Mouse (Mus musculus): ENCODE data around the gene Ism1. TPM values are rescaled to one million over a fixed set of nuclear protein-coding genes. Genes with fewer than 3 reads are reported as not detected.

Ism1 gene
- polyA plus RNA-seq, 1 experiment from 2014 or later: 0.79 TPM

DNA sequence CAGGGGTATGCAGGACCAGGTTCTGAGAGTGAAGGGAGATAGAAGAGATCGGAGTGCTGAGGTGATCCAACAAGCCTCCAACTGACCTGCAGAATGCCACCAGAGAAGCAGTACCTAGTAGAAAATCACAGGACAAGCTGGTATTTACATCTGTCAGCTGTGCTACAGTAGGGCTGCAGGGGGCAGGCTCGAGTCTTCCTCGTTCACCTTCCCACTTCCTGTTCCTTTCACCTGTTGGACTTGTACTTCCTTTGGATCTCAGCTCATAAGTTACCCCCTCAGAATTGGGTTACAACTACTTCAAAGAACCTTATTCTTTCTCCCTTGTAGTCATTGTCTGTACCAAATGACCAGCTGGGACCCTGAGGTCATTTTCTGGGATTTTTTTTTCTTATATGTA lies 47.4 kb downstream of the Ism1 start:
- H3K4me3 ChIP-seq (ENCODE audit: low read length): no peak overlapping the region
- H3K9me3 ChIP-seq (ENCODE audit: control insufficient read depth, low read length): no peaks in the 10 kb centered on the region; the same call in 1 of the 2 replicates
- H3K27ac ChIP-seq (ENCODE audit: low read depth, low read length): no peak overlapping the region
- WGBS: 75% methylated on average over 3 of the region's 3 CpGs
- no peaks in the 10 kb centered on the region for H3K36me3 ChIP-seq (ENCODE audit: control insufficient read depth, insufficient read depth, low read length)
- no peaks in the 10 kb centered on the region for H3K27me3 ChIP-seq (replicated peaks; ENCODE audit: control insufficient read depth, insufficient read depth, low read length)
- H3K4me2 ChIP-seq (ENCODE audit: low read length): no peak overlapping the region
- no peak for ATAC-seq
- H3K9ac ChIP-seq (ENCODE audit: low read depth, low read length): no peak overlapping the region
- H3K4me1 ChIP-seq (ENCODE audit: control insufficient read depth, insufficient read depth, low read depth, low read length): no peaks in the 10 kb centered on the region

- H3K27me3 ChIP-seq (replicated peaks; ENCODE audit: control insufficient read depth, insufficient read depth, low read length): no peaks in the 10 kb centered on the region
- no peak overlapping the region for H3K4me3 ChIP-seq (ENCODE audit: low read length)
- H3K4me1 ChIP-seq (ENCODE audit: control insufficient read depth, insufficient read depth, low read depth, low read length): no peaks in the 10 kb centered on the region
- H3K4me2 ChIP-seq (ENCODE audit: low read length): no peak overlapping the region
- H3K36me3 ChIP-seq (ENCODE audit: control insufficient read depth, insufficient read depth, low read length): no peaks in the 10 kb centered on the region
- no peak overlapping the region for H3K9ac ChIP-seq (ENCODE audit: low read depth, low read length)
- no peak overlapping the region for H3K27ac ChIP-seq (ENCODE audit: low read depth, low read length)
- ATAC-seq: no peak
- 87% methylated on average over 2 of the region's 2 CpGs for WGBS
- no peaks in the 10 kb centered on the region for H3K9me3 ChIP-seq (ENCODE audit: control insufficient read depth, low read length)
Observed at GRCm38 (mm10) chr2:139728060-139728459, 50.1 kb downstream of the Ism1 start.

GRCm38 (mm10) chr2:139729377-139729776 lies 51.4 kb downstream of the Ism1 start:
- no peak for ATAC-seq
- WGBS: 87% methylated on average over 5 of the region's 5 CpGs
- no peaks in the 10 kb centered on the region for H3K27me3 ChIP-seq (replicated peaks; ENCODE audit: control insufficient read depth, insufficient read depth, low read length)

DNA sequence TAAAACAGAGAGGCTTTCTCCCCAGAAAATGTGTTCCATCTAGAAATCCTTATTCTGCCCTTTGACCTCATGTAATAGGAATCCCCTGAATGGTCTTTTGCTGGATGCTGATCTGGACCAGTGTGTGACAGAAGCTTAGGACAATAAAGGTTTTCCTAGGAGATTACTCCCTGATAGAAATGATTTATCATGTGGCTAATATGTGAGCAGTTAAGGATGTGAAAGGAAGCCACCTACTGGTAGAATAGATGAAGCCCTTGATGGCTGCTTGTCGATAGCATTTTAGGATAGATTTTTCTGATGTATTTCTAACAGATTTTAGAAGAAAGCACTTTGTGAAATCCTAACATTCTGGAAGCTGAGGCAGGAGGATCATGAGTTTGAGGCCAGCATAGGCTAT lies 64.4 kb downstream of the Ism1 start:
- Histone ChIP-seq H3K4me2 (ENCODE audit: low read length) (no peak overlapping the region), H3K27me3 (replicated peaks; ENCODE audit: control insufficient read depth, insufficient read depth, low read length) (no peaks in the 10 kb centered on the region), H3K4me1 (ENCODE audit: control insufficient read depth, insufficient read depth, low read depth, low read length) (no peaks in the 10 kb centered on the region), H3K9me3 (ENCODE audit: control insufficient read depth, low read length) (no peaks in the 10 kb centered on the region), H3K9ac (ENCODE audit: low read depth, low read length) (no peak overlapping the region), H3K27ac (ENCODE audit: low read depth, low read length) (no peak overlapping the region), H3K36me3 (ENCODE audit: control insufficient read depth, insufficient read depth, low read length) (no peaks in the 10 kb centered on the region), H3K4me3 (ENCODE audit: low read length) (no peak overlapping the region)
- 70% methylated on average over 1 of the region's 1 CpGs for whole genome bisulfite sequencing
- ATAC-seq: no peak

More at GRCm38 (mm10) chr2:139729377-139729776, 51.4 kb downstream of the Ism1 start:
- no peaks in the 10 kb centered on the region for H3K36me3 ChIP-seq (ENCODE audit: control insufficient read depth, insufficient read depth, low read length)
- no peak overlapping the region for H3K9ac ChIP-seq (ENCODE audit: low read depth, low read length)
- H3K4me3 ChIP-seq (ENCODE audit: low read length): no peak overlapping the region
- H3K27ac ChIP-seq (ENCODE audit: low read depth, low read length): no peak overlapping the region
- no peaks in the 10 kb centered on the region for H3K4me1 ChIP-seq (ENCODE audit: control insufficient read depth, insufficient read depth, low read depth, low read length)
- H3K4me2 ChIP-seq (ENCODE audit: low read length): no peak overlapping the region
- no peaks in the 10 kb centered on the region for H3K9me3 ChIP-seq (ENCODE audit: control insufficient read depth, low read length)

DNA sequence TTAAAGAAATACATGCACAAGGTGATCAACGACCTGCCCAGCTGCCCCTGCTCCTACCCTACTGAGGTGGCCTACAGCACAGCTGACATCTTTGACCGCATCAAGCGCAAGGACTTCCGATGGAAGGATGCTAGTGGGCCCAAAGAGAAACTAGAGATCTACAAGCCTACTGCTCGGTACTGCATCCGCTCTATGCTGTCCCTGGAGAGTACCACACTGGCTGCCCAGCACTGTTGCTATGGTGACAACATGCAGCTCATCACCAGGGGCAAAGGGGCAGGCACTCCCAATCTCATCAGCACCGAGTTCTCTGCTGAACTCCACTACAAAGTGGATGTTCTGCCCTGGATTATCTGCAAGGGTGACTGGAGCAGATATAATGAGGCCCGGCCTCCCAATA lies 79.0 kb downstream of the Ism1 start:
- Histone ChIP-seq H3K9me3 (ENCODE audit: control insufficient read depth, low read length) (no peaks in the 10 kb centered on the region), H3K4me1 (ENCODE audit: control insufficient read depth, insufficient read depth, low read depth, low read length) (no peaks in the 10 kb centered on the region), H3K36me3 (ENCODE audit: control insufficient read depth, insufficient read depth, low read length) (no peaks in the 10 kb centered on the region), H3K27me3 (replicated peaks; ENCODE audit: control insufficient read depth, insufficient read depth, low read length) (no peaks in the 10 kb centered on the region), H3K4me3 (ENCODE audit: low read length) (no peak overlapping the region), H3K27ac (ENCODE audit: low read depth, low read length) (no peak overlapping the region), H3K9ac (ENCODE audit: low read depth, low read length) (no peak overlapping the region), H3K4me2 (ENCODE audit: low read length) (no peak overlapping the region)
- ATAC-seq: 0 out of 2 replicates have a peak, but pooled peaks have one; percentile 48
- 59% methylated on average over 8 of the region's 8 CpGs for WGBS

GRCm38 (mm10) chr2:139757456-139757855 lies 79.5 kb downstream of the Ism1 start:
- Histone ChIP-seq H3K27me3 (replicated peaks; ENCODE audit: control insufficient read depth, insufficient read depth, low read length) (no peaks in the 10 kb centered on the region), H3K4me3 (ENCODE audit: low read length) (no peak overlapping the region), H3K9ac (ENCODE audit: low read depth, low read length) (no peak overlapping the region), H3K36me3 (ENCODE audit: control insufficient read depth, insufficient read depth, low read length) (no peaks in the 10 kb centered on the region), H3K4me2 (ENCODE audit: low read length) (no peak overlapping the region), H3K27ac (ENCODE audit: low read depth, low read length) (no peak overlapping the region), H3K4me1 (ENCODE audit: control insufficient read depth, insufficient read depth, low read depth, low read length) (no peaks in the 10 kb centered on the region), H3K9me3 (ENCODE audit: control insufficient read depth, low read length) (no peaks in the 10 kb centered on the region)
- ATAC-seq: no peak
- WGBS: 97% methylated on average over 1 of the region's 1 CpGs

DNA sequence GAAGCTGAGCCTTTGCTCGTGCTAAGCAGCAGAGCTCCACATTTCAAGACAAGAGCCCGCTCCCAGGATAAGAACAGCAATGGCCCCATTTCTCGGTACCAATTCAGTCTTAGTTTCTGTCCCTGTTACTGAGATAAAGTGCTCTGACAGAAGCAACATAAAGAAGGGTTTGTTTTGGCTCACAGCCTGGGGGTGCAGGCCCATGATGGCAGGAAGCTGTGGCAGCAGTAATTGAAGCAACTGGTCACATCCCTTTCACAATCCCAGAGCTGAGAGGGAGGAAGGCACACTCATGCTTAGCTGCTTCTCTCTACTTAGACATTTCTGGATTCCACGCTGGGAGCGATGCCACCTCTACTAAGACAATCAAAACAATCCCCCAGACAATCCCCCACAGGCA lies 86.4 kb downstream of the Ism1 start:
- Histone ChIP-seq H3K27me3 (replicated peaks; ENCODE audit: control insufficient read depth, insufficient read depth, low read length) (no peaks in the 10 kb centered on the region), H3K36me3 (ENCODE audit: control insufficient read depth, insufficient read depth, low read length) (no peaks in the 10 kb centered on the region), H3K27ac (ENCODE audit: low read depth, low read length) (no peak overlapping the region), H3K4me2 (ENCODE audit: low read length) (no peak overlapping the region), H3K4me3 (ENCODE audit: low read length) (no peak overlapping the region), H3K9ac (ENCODE audit: low read depth, low read length) (no peak overlapping the region), H3K9me3 (ENCODE audit: control insufficient read depth, low read length) (no peaks in the 10 kb centered on the region), H3K4me1 (ENCODE audit: control insufficient read depth, insufficient read depth, low read depth, low read length) (no peaks in the 10 kb centered on the region)
- WGBS: 66% methylated on average over 5 of the region's 5 CpGs
- ATAC-seq: peak; percentile 40; the same call in 1 of the 2 replicates

- Histone ChIP-seq H3K36me3 (ENCODE audit: control insufficient read depth, insufficient read depth, low read length) (no peaks in the 10 kb centered on the region), H3K4me3 (ENCODE audit: low read length) (no peak overlapping the region), H3K9me3 (ENCODE audit: control insufficient read depth, low read length) (no peaks in the 10 kb centered on the region), H3K27ac (ENCODE audit: low read depth, low read length) (no peak overlapping the region), H3K9ac (ENCODE audit: low read depth, low read length) (no peak overlapping the region), H3K27me3 (replicated peaks; ENCODE audit: control insufficient read depth, insufficient read depth, low read length) (no peaks in the 10 kb centered on the region), H3K4me1 (ENCODE audit: control insufficient read depth, insufficient read depth, low read depth, low read length) (no peaks in the 10 kb centered on the region), H3K4me2 (ENCODE audit: low read length) (no peak overlapping the region)
- no peak for ATAC-seq
- 91% methylated on average over 8 of the region's 8 CpGs for whole genome bisulfite sequencing
Observed at GRCm38 (mm10) chr2:139774949-139775570, 97.1 kb downstream of the Ism1 start.

GRCm38 (mm10) chr2:139776644-139777043 lies 98.7 kb downstream of the Ism1 start:
- H3K9me3 ChIP-seq (ENCODE audit: control insufficient read depth, low read length): no peaks in the 10 kb centered on the region
- H3K27ac ChIP-seq (ENCODE audit: low read depth, low read length): no peak overlapping the region
- no peaks in the 10 kb centered on the region for H3K27me3 ChIP-seq (replicated peaks; ENCODE audit: control insufficient read depth, insufficient read depth, low read length)
- WGBS: 38% methylated on average over 1 of the region's 1 CpGs
- no peak overlapping the region for H3K4me2 ChIP-seq (ENCODE audit: low read length)
- H3K9ac ChIP-seq (ENCODE audit: low read depth, low read length): no peak overlapping the region
- no peaks in the 10 kb centered on the region for H3K4me1 ChIP-seq (ENCODE audit: control insufficient read depth, insufficient read depth, low read depth, low read length)
- no peak for ATAC-seq
- no peak overlapping the region for H3K4me3 ChIP-seq (ENCODE audit: low read length)
- no peaks in the 10 kb centered on the region for H3K36me3 ChIP-seq (ENCODE audit: control insufficient read depth, insufficient read depth, low read length)

Measured in hindbrain, embryonic 16.5 days (tissue).